Mouse (Mus musculus): ENCODE data around the gene 2010003K11Rik. TPM values are rescaled to one million over a fixed set of nuclear protein-coding genes. Genes with fewer than 3 reads are reported as not detected.
A peak's percentile ranks its signal among the peaks of the same experiment; 100 is the strongest.
"Not testable (repeated sequence)": the region's sequence is repeated elsewhere in the genome, so short reads cannot be mapped to it uniquely, and the experiment has no call there.

2010003K11Rik gene
- total RNA-seq, 2 experiments from 2014 or later = 0.30 to 1.0 TPM

DNA sequence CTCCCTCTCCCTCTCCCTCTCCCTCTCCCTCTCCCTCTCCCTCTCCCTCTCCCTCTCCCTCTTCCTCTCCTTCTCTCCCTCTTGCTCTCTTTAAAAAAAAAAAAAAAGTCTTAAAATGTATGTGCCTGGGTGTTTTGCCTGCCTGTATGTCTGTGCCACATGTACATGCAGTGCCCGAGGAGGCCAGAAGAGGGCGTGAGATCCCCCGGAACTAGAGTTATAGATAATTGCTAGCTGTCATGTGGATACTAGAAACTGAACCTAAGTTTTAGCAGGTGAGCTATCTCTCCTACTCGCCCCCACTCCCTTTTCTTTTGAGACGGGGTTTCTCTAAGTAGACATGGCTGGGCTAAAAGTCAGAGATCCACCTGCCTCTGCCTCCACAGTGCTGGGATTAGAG is 30.0 kb downstream of the 2010003K11Rik start:
- DNase-seq = no peak
- intact Hi-C loops (cut with DNase I) = no loop called here

DNA sequence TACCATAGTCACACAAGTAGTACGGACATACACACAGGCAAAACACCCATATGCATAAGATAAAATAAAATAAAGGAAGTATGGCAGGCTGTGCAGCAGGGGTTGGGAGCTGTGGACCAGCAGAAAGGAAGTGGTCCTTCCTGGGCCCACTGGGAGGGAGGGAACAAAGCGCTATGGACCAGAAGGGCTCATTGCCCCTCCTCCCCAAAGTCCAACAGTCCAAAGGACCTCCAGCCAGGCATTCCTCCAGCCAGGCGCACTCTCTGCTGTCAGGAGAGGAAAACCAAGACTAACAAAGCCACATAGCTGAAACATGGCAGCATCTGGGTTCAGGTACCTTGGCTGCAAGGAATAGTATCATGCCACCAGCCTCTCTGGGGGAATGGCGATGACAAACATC is 33.7 kb downstream of the 2010003K11Rik start:
- intact Hi-C loops (cut with DNase I) = no loop called here
- no peak for DNase-seq

DNA sequence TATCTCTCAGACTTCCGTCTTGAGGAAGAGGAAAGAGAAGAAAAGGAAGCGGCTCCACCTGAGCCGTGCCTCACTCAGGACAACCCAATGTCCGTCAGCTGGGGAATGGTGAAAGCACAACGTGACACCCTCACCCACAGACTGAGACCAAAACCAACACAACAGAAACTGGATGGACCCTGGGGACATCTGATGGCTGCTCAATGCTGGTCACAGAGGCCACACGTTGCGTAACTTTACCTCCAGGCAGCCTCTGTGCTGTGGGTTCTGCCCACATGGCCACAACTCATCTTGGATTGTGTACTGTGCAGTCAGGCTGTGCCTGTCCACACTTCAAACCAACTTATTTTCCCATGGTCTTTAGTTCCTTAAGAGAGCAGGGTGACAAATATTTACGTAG is 36.4 kb downstream of the 2010003K11Rik start:
- intact Hi-C loops (cut with DNase I) = no loop called here

DNA sequence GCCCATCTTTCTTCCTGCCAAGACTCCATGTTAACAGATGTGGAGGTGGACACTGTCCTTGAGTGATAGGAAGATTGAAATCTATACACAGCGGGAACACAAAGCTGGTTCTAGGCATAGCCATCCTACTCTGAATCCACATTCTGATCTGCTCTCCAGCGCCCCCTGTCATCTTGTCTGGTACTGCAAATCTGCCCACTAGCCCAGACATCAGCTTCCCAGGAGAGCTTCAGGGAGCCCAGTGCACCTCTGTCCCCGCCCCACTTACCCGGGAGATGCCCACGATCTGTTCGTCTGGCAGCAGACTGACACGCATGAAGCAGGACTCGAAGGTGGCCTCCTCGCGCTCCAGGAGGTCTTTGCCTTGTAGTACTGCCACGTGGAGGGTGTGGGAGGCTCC is 42.2 kb downstream of the 2010003K11Rik start:
- peak; percentile 51 to 74 for DNase-seq
- intact Hi-C loops (cut with DNase I) = no loop called here

More for the DNA sequence above, 36.4 kb downstream of the 2010003K11Rik start:
- no peak for DNase-seq

DNA sequence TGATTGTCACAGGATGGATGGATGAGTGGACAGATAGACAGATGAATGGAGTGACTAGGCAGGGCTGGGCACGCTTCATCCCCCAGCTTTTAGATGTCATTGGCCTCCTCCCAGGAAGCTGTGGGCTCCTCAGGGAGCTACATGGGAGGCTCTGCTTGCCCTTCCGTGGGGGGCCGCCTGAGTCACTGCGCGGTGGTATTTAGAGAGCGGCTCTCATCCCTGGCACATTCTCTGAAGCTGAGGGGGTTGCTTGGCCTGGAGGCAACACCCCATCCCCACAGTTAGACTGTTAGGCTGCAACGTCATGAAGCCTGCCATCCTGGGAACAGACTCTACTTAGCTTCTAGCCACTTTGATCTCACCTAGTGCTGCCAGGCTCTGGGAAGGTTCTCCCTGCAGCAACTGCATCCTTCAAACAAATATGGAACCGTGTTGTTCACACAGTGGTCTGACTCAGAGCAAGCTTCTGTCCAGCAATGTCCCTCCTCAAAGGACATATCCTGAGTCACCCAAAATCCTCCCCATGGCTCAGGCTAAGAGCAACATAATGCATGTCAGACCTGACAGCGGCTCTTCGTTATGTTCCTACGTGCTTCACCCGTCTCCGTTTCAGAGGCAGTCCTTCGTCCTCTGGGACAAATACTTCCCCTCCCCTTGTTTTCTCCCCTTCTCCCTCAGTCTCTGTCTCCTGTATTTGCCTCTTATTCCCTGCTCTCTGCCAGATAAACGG is 43.1 kb downstream of the 2010003K11Rik start:
- no peak for DNase-seq
- intact Hi-C loops (cut with DNase I) = no loop called here

DNA sequence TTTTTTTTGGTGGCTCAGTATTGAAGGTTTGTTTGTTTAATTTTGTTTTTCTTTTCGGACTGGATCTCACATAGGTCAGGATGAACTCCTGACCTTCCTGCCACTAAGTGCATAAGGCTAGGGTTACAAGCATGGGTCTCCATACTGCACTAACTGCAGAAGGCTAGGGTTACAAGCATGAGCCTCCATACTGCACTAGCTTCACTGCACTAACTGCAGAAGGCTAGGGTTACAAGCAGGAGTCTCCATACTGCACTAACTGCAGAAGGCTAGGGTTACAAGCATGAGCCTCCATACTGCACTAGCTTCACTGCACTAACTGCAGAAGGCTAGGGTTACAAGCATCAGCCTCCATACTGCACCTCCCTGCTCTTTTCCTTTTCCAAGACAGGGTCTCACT is 44.3 kb downstream of the 2010003K11Rik start:
- DNase-seq; intact Hi-C loops (cut with DNase I): not testable (repeated sequence)

DNA sequence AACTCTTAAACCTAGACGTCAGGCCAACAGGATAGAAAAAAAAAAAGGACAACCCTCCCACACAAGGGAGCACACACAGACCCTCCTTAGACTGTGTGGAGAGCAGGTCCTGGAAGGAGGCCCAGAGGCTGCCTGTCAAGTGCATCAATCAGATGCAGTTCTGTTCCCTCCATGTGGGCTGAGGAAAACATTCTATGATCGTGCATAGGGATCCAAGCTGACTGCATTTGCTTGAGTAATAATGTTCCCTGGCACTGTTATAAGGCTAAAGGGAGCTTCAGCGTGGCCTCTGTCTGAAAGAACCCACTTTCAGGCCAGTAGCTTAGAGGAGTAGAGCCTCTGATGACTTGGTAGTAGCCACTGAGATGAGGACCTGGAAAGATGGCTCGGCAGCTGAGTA is 45.9 kb downstream of the 2010003K11Rik start:
- DNase-seq = no peak
- intact Hi-C loops (cut with DNase I) = no loop called here

DNA sequence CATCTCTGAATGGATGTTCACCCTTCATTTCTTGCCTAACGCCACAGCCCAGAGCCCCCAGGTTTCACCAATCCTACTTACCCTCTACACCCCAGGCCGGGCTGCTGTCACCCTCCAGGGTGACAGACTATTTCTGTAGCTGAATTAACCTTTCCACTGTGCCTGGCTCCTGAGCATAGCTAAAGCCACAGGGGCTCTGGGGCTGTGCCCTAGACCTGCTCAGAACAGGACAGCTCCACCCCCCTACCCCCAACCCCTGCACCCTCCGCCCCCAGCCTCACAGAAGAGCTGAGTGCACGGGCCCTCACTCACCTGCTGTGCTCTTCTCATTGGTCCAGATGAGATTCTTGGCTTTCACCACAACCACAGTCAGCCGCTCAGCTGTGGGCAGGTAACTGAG is 46.4 kb downstream of the 2010003K11Rik start:
- no peak for DNase-seq
- intact Hi-C loops (cut with DNase I) = no loop called here

DNA sequence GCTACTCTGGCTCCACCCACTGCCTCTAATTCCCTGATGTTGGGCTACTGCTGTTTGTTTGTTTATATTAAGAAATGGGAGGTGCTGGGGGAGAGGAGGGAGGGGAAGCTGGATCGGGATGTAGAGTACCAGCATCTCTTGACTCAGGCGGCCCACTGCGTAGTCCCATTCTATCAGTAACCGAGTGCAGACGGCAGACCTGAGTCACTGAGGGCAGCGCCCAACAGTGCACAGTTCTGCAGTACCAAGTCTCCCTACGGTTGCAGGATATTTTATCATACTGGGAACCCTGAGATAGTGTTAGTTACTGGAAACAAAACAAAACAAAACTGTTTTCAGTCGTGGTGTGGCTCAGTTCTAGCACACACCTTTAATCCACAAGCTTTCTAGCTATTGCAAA is 47.3 kb downstream of the 2010003K11Rik start:
- intact Hi-C loops (cut with DNase I) = no loop called here
- DNase-seq = no peak

DNA sequence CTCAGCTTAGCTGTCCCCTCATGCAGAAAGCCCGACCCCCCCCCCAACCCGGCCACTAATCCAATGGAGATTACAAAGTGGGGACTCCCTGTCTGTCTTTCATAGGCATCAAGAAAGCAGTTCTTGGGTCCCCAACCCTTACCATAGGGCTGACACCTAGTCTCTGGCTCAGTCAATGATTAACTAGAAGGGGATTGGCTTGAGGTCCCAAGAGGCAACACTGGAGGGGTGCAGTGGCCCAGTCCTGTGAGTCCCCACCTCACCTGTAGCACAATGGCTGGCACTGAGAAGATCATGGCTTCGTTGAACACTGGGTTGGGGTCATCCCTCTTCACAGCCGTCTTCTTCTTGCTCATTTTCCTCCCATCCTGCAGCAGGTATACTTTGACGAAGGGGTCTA is 47.7 kb downstream of the 2010003K11Rik start:
- no peak for DNase-seq
- intact Hi-C loops (cut with DNase I) = no loop called here

DNA sequence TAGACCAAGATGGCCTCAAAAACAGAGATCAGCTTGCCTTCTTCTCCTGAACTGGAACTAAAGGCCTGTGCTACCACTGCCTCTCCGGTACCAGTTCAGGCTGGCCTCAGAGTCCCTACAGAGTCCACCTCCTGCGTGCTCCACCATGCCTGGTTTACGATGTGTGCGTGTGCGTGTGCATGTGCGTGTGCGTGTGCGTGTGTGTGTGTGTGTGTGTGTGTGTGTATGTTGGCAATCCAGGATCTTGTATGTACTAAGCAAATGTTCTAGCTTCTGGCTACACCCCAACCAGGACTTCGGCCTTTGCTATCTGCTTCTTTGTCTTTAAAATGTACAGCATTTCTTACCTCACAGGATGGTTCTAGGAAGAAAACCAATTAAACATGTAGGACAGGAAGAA is 49.2 kb downstream of the 2010003K11Rik start:
- intact Hi-C loops (cut with DNase I) = no loop called here
- no peak for DNase-seq

DNA sequence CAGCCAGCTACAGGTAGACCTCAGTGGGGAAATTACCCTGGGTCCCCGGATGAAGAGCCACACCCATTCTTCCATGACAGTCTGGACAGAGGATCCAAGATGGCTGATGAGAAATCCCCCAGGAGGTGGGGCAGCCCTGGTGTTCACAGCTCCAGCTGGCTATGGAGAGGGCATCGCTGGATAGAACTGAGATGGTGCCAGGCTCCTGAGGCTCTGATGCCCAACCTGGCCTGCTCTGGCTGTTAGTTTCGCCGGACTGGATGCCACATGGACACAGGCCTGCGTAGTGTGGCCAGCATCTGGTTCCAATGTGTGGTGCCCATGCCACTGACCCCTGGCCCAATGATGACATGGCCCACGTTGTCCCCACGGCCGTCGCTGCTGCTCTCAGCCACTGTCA is 50.9 kb downstream of the 2010003K11Rik start:
- intact Hi-C loops (cut with DNase I) = no loop called here
- DNase-seq = no peak

Other genes with a start within 250 kb of the 2010003K11Rik start
- gene Ssh3, start 229.4 kb downstream of the 2010003K11Rik start, total RNA-seq (2021) = 10 to 100 TPM in 1 of 2 experiments, 1 to 10 TPM in 1; 10.0 to 12.0 TPM
- 1 to 10 TPM in 1 of 2 experiments, under 1 TPM in 1; 0.98 to 1.5 TPM for gene Ankrd13d, start 215.4 kb downstream of the 2010003K11Rik start, total RNA-seq (2021)
- gene Grk2, start 192.4 kb downstream of the 2010003K11Rik start, total RNA-seq (2021) = 10 to 100 TPM; 51.4 to 57.2 TPM
- 10 to 100 TPM; 50.4 to 54.4 TPM for gene Kdm2a, start 100.3 kb downstream of the 2010003K11Rik start, total RNA-seq (2021)
- gene Rhod, start 59.2 kb downstream of the 2010003K11Rik start, total RNA-seq (2021) = 10 to 100 TPM in 1 of 2 experiments, 1 to 10 TPM in 1; 8.5 to 10.6 TPM
- gene Syt12, start 21.1 kb downstream of the 2010003K11Rik start, total RNA-seq (2021) = 1 to 10 TPM in 1 of 2 experiments, under 1 TPM in 1; 0.47 to 2.7 TPM
- 10 to 100 TPM in 1 of 2 experiments, 1 to 10 TPM in 1; 7.1 to 22.9 TPM for gene Pcx, start 11.9 kb upstream of the 2010003K11Rik start, total RNA-seq (2021)
- 10 to 100 TPM; 12.6 to 16.0 TPM for gene Lrfn4, start 117.1 kb upstream of the 2010003K11Rik start, total RNA-seq (2021)
- gene Rce1, start 127.1 kb upstream of the 2010003K11Rik start, total RNA-seq (2021) = 10 to 100 TPM; 14.9 to 16.2 TPM
- not detected for gene Gm960, start 200.1 kb upstream of the 2010003K11Rik start, total RNA-seq (2021)
- under 1 TPM; 0.35 to 0.65 TPM for gene Sptbn2, start 212.6 kb upstream of the 2010003K11Rik start, total RNA-seq (2021)